Mouse (Mus musculus) small intestine, adult 10 weeks (tissue): Measurements from ENCODE around the gene Gpr18. TPM values are rescaled to one million over a fixed set of nuclear protein-coding genes. Genes with fewer than 3 reads are reported as not detected.

Experiments
- polyA plus RNA-seq: library from polyadenylated mRNA; stranded (reverse); fragments of 350-450 nt; fragmentation: Illumina TruSeq; extraction: RNeasy Lipid Tissue Mini Kit (QIAGEN cat#74804); gene quantifications from one replicate; pipeline ENCODE4 v1.2.3, GENCODE M21; 2014; ENCODE audit warnings: low replicate concordance

The Gpr18 gene
- 2.3 TPM for polyA plus RNA-seq

DNA sequence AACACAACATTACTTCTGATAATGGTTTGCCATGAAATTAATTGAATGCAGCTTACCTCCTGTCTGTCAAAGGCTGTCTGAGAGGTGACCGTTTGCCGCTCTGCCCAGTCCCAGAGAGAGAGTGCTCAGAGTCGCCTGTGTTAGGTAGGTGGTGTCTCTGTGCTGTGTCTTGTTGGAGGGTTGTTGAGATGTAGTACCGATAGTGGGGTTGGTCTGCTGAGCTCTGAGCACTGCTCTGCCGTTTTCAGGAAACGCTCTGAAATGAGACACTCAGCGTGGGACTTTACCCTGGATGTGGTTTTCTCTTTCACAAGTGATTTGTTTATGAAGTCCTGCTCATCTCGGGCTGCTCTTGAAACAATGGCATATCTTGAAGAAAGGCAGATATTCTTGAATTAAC, at the start of gene Gpr18:
Gpr18 (minus strand) TSS at position 161 of the 400 bp plus-strand sequence.

DNA sequence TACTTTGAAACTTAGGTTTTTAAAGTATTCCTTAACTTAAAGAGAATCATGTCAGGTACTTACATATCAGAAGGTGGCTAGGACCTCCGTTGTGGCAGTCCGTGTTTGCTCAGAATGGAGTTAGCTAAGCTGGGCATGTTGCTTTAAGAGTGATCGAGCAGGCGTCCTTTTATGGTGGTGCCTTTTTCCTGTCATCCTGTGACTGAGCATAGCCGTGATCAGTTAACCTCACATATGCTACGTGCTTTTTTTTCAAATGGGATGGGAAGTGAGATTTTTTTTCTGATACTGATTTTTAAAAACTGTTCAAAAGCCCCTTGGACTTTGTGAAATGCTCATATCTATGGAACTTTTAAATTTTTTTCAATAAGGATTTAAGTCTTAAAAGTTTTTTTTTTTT, 49.4 kb upstream of the Gpr18 start, which contains the start of gene Gpr183:
Gpr183 (minus strand) TSS at position 206 of the 400 bp plus-strand sequence.

DNA sequence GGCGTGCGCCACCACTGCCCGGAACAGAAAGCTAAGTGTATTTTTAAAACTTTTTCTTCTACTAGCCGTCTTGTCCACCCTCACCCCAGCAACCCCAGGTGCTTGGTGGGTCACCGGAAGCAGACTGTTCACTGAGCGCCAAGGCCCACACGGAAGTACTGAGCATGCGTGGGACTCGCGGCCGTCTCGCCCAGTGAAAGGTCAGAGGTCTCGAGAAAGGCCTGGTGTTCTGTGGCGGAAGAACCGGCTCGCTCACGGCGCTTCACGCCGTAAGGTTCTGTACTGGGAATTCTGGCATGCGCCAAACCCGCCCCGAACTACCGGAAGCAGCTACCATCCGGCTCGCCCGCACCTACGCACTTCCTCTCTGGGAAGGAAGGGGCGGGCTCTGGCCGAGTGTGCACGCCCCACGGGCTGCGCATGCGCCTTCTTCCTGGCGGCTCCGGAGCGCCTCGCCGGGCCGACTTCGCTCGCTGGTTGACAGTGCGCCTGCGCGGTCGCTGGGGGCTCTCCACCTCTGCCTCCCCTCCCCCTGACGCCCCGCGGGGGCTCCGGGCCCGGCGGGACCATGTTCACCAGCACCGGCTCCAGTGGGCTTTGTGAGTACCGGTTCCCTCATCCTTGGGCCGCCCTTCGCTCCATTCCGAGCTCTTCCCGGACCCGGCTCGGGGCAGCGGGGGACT, 37.3 kb downstream of the Gpr18 start, which contains the start of gene Ubac2:
Ubac2 (plus strand) TSS at position 445 of the 683 bp plus-strand sequence.

Other genes with a start within 250 kb of the Gpr18 start
- gene Dock9, start 117.9 kb downstream of the Gpr18 start, polyA plus RNA-seq: 12.7 TPM
- 6.2 TPM for gene Ubac2, start 37.2 kb downstream of the Gpr18 start, polyA plus RNA-seq
- gene Gpr183, start 49.4 kb upstream of the Gpr18 start, polyA plus RNA-seq: 0.97 TPM
- not detected for gene Timm8a2, start 118.9 kb upstream of the Gpr18 start, polyA plus RNA-seq
- gene Tm9sf2, start 191.3 kb upstream of the Gpr18 start, polyA plus RNA-seq: 925 TPM